Mouse (Mus musculus): ENCODE results near the gene Krt75. TPM values are rescaled to one million over a fixed set of nuclear protein-coding genes. Genes with fewer than 3 reads are reported as not detected.
"Not testable (repeated sequence)": the region's sequence is repeated elsewhere in the genome, so short reads cannot be mapped to it uniquely, and the experiment has no call there.

Krt75 gene
- total RNA-seq, 2 experiments from 2014 or later: not detected

GRCm38 (mm10) chr15:101522556-101523232 is 51.0 kb downstream of the Krt75 start:
- intact Hi-C loops (cut with DNase I): loop anchor here (2.0 to 10.0 kb wide), 4 partner anchors 180 to 542 kb away; no protein-coding TSS in a partner anchor
- no peak for DNase-seq (ENCODE audit: extremely low spot score in 1 of 2, low spot score in 2 of 2)

- intact Hi-C loops (cut with DNase I): loop anchor here (2.0 to 10.0 kb wide), 4 partner anchors 182 to 545 kb away; no protein-coding TSS in a partner anchor
Measured at GRCm38 (mm10) chr15:101519792-101520191, 53.9 kb downstream of the Krt75 start.

GRCm38 (mm10) chr15:101517161-101517560 is 56.5 kb downstream of the Krt75 start, which contains the start of gene Gm49425:
Gene Gm49425 (minus strand): TSS chr15:101517261.
- intact Hi-C loops (cut with DNase I); DNase-seq (ENCODE audit: extremely low spot score in 1 of 2, low spot score in 2 of 2): not testable (repeated sequence)

More at GRCm38 (mm10) chr15:101519792-101520191, 53.9 kb downstream of the Krt75 start:
- DNase-seq (ENCODE audit: extremely low spot score in 1 of 2, low spot score in 2 of 2): peak; percentile 77 to 82

Small RNA genes lying within 50 kb of the gene (microRNA-seq; reads per million reads assigned to microRNA genes)
- gene Gm44393 (not detected), gene Gm44460 (not detected)

Other genes with a start within 250 kb of the Krt75 start
- under 1 TPM; 0.54 to 0.81 TPM for gene Krt80, start 203.7 kb downstream of the Krt75 start, total RNA-seq (2021)
- gene Krt7, start 162.9 kb downstream of the Krt75 start, total RNA-seq (2021): not detected
- under 1 TPM; 0.30 to 0.34 TPM for gene Krt87, start 135.1 kb downstream of the Krt75 start, total RNA-seq (2021)
- not detected for gene Krt88, start 126.2 kb downstream of the Krt75 start, total RNA-seq (2021)
- gene Krt81, start 110.2 kb downstream of the Krt75 start, total RNA-seq (2021): not detected
- not detected for gene Krt86, start 100.4 kb downstream of the Krt75 start, total RNA-seq (2021)
- gene Krt83, start 82.4 kb downstream of the Krt75 start, total RNA-seq (2021): not detected
- gene Gm49425, start 56.6 kb downstream of the Krt75 start, total RNA-seq (2021): not detected
- gene Krt84, start 41.1 kb downstream of the Krt75 start, total RNA-seq (2021): not detected
- not detected for gene Krt82, start 23.2 kb downstream of the Krt75 start, total RNA-seq (2021)
- gene Krt90, start 11.0 kb downstream of the Krt75 start, total RNA-seq (2021): not detected
- gene Gm5414, start 54.3 kb upstream of the Krt75 start, total RNA-seq (2021): not detected
- not detected for gene Gm5478, start 73.5 kb upstream of the Krt75 start, total RNA-seq (2021)
- gene Krt6b, start 106.4 kb upstream of the Krt75 start, total RNA-seq (2021): not detected
- not detected for gene Krt6a, start 120.4 kb upstream of the Krt75 start, total RNA-seq (2021)
- gene Krt5, start 139.0 kb upstream of the Krt75 start, total RNA-seq (2021): not detected
- gene Krt71, start 169.2 kb upstream of the Krt75 start, total RNA-seq (2021): not detected
- not detected for gene Krt72, start 212.6 kb upstream of the Krt75 start, total RNA-seq (2021)
- 1 to 10 TPM; 1.0 to 1.6 TPM for gene Krt73, start 228.4 kb upstream of the Krt75 start, total RNA-seq (2021)
- gene Krt2, start 244.3 kb upstream of the Krt75 start, total RNA-seq (2021): under 1 TPM; 0.16 to 0.34 TPM